Mouse (Mus musculus) A20 (cell line): ENCODE measurements around the gene Cacna1c.
A peak's percentile ranks its signal among the peaks of the same experiment; 100 is the strongest.

ENCODE experiments used
- DNase-seq: peaks from one replicate; pipeline ENCODE4 v3.0.0-alpha.2; 2011; ENCODE audit warnings: low read depth, low spot score

Gene Cacna1c

GRCm38 (mm10) chr6:118932002-118932700 lies 264.1 kb downstream of the Cacna1c start:
- DNase-seq = no peak

- no peak for DNase-seq
Measured at GRCm38 (mm10) chr6:118926669-118927068, 269.5 kb downstream of the Cacna1c start.

GRCm38 (mm10) chr6:118924426-118924825 lies 271.8 kb downstream of the Cacna1c start:
- DNase-seq = no peak

- no peak for DNase-seq
Measured at GRCm38 (mm10) chr6:118923926-118924325, 272.3 kb downstream of the Cacna1c start.

GRCm38 (mm10) chr6:118923212-118923577 lies 273.0 kb downstream of the Cacna1c start:
- no peak for DNase-seq

- peak; percentile 55 for DNase-seq
Measured at GRCm38 (mm10) chr6:118922328-118923211, 273.6 kb downstream of the Cacna1c start.

- DNase-seq = no peak
Measured at GRCm38 (mm10) chr6:118908176-118908575, 288.0 kb downstream of the Cacna1c start.

- DNase-seq = no peak
Measured at GRCm38 (mm10) chr6:118907704-118908103, 288.5 kb downstream of the Cacna1c start.

- DNase-seq = no peak
Measured at GRCm38 (mm10) chr6:118906878-118907277, 289.3 kb downstream of the Cacna1c start.

GRCm38 (mm10) chr6:118899688-118900087 lies 296.5 kb downstream of the Cacna1c start:
- DNase-seq = no peak

- no peak for DNase-seq
Measured at GRCm38 (mm10) chr6:118897101-118897500, 299.1 kb downstream of the Cacna1c start.

GRCm38 (mm10) chr6:118894043-118894442 lies 302.2 kb downstream of the Cacna1c start:
- no peak for DNase-seq

- DNase-seq = no peak
Measured at GRCm38 (mm10) chr6:118889441-118889840, 306.8 kb downstream of the Cacna1c start.

GRCm38 (mm10) chr6:118887032-118887431 lies 309.2 kb downstream of the Cacna1c start:
- DNase-seq = no peak

GRCm38 (mm10) chr6:118884961-118885360 lies 311.3 kb downstream of the Cacna1c start:
- no peak for DNase-seq

- no peak for DNase-seq
Measured at GRCm38 (mm10) chr6:118884073-118884551, 312.1 kb downstream of the Cacna1c start.

GRCm38 (mm10) chr6:118876204-118876603 lies 320.0 kb downstream of the Cacna1c start:
- no peak for DNase-seq

GRCm38 (mm10) chr6:118870241-118870841 lies 325.9 kb downstream of the Cacna1c start:
- DNase-seq = no peak

GRCm38 (mm10) chr6:118867384-118867783 lies 328.8 kb downstream of the Cacna1c start:
- DNase-seq = no peak

GRCm38 (mm10) chr6:118866889-118867288 lies 329.3 kb downstream of the Cacna1c start:
- DNase-seq = no peak

GRCm38 (mm10) chr6:118865777-118866380 lies 330.3 kb downstream of the Cacna1c start:
- no peak for DNase-seq
